Mouse (Mus musculus): ENCODE results near the gene Aspg.

GRCm38 (mm10) chr12:112104890-112105289, 1.6 kb upstream of the Aspg start:
- TF ChIP-seq CTCF (IDR thresholded peaks at IDR 0.05; ENCODE audit: borderline replicate concordance, insufficient read depth, low read length) (no peak), POLR2A (IDR thresholded peaks at IDR 0.05; ENCODE audit: low read depth, low read length) (no peak)

Measured in embryonic fibroblast, embryonic 13.5 days (primary cell).